8 mouse cellular contexts compared by ENCODE assay signal in genomic region chr5:113772450-113772895, GRCm38 (mm10). TPM values are rescaled to one million over a fixed set of nuclear protein-coding genes. Genes with fewer than 3 reads are reported as not detected.
DNase-seq lines count a peak whose midpoint lies in the region; ATAC-seq lines count a peak whose summit lies in the region.

TSS of gene Sart3 (minus strand) at chr5:113772510.
TSS of gene Iscu (plus strand) at chr5:113772748.

- DNase-seq in adipocyte (ENCODE audit: low spot score): peak; percentile 91
- DNase-seq in embryo, embryonic 10 days (ENCODE audit: low spot score): peak; percentile 98
- peak; percentile 97 for DNase-seq in gastrocnemius, postnatal 10 days
- DNase-seq in induced T-regulatory cell, adult 2 months (ENCODE audit: low read depth): peak; percentile 97
- DNase-seq in left cerebral cortex, adult 9 months (ENCODE audit: low spot score in 2 of 2): peak; percentile 83 to 93
- peak; percentile 95 for DNase-seq in right cerebral cortex, postnatal 14 days
- DNase-seq in urinary bladder, postnatal 36 days (ENCODE audit: low spot score in 2 of 2): peak; percentile 92 to 93

- peak; percentile 71 for ATAC-seq in megakaryocyte progenitor cell, adult 5-6 weeks (replicated peaks; ENCODE audit: poor library complexity)

RNA-seq across cellular contexts. Expression of gene Sart3, which starts in this region (rescaled TPM):
- 10 to 100 TPM in 1 of 2 experiments, 1 to 10 TPM in 1; 9.5 to 10.2 TPM for total RNA-seq in gastrocnemius, postnatal 10 days (2021)
- total RNA-seq in megakaryocyte progenitor cell, adult 5-6 weeks (2015): 16.2 and 17.2 TPM in 2 replicates
- total RNA-seq in megakaryocyte progenitor cell, adult 5-6 weeks (2017): 26.0 and 37.7 TPM in 2 replicates

RNA-seq across cellular contexts. Expression of gene Iscu, which starts in this region (rescaled TPM):
- total RNA-seq in gastrocnemius, postnatal 10 days (2021): 10 to 100 TPM; 76.8 to 89.1 TPM
- 108 TPM in 2 replicates for total RNA-seq in megakaryocyte progenitor cell, adult 5-6 weeks (2015)
- total RNA-seq in megakaryocyte progenitor cell, adult 5-6 weeks (2017): 87.2 and 98.4 TPM in 2 replicates

Comparison
In these comparisons a context has a peak if more than half of its experiments do, and no peak if none do; other contexts are left out.
1. Peak in every context shown above with its lines: DNase-seq and ATAC-seq.